Mouse (Mus musculus): Measurements from ENCODE around the gene Pth2. TPM values are rescaled to one million over a fixed set of nuclear protein-coding genes. Genes with fewer than 3 reads are reported as not detected.

Pth2 gene
- total RNA-seq, 2 experiments from 2014 or later: not detected

DNA sequence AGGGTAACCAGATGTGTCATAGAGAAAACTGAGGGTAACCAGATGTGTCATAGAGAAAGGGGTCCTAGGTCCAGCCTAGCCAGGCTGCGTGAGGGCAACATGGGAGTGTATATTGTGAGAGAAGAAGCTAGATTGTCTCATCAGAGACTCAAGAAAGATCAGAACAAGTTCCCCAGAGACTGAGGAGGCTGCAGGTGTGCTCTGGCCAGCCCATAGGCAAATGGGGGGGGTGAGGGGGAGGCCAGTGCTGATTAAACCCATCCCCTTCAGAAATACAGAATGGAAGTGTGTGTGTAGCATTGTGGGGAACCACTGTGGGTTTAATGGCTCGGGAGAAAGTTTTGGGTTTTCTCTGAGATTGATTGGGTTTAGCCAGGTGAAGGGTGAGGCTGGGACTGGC is 40.9 kb downstream of the Pth2 start:
- intact Hi-C loops (cut with DNase I): no loop called here
- no peak for DNase-seq (ENCODE audit: low spot score in 2 of 2)

DNA sequence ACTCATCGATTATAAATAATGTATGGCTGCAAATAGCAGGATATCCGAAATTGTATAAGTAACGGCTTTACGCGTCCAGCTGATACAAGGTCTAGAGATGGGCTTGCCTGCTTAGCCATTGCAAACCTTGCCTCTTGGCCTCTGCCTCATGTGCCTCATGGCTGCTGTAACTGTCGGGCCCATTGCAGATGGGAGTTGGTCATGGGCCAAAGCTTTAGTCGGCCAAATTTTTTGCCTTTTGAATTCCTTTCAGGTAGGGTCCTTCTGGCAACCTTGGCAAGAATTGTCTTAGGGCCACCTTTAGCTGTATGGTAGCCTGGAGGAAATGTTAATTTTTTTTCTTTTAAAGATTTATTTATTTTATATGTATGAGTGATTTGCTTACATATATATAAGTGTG is 44.0 kb downstream of the Pth2 start:
- intact Hi-C loops (cut with DNase I): no loop called here
- DNase-seq (ENCODE audit: low spot score in 2 of 2): no peak

DNA sequence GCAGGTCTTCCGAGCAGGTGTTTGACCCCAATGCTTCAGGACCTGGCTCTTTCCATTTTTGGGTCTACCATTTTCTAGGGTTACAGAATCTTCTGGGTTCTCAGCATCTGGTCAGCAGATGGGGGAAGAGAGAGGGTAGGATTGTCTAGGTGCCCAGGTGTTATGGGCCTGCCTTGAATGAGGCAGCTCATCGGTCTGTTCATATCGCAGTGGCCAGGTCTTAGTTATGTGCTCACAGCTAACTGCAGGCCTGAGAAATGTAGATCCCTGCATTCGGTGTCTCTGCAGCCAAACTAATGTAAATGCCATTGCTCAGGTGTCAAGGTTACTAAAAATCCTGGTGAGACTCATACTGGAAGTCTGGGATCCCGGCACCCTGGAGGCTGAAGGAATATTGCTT is 45.6 kb downstream of the Pth2 start:
- intact Hi-C loops (cut with DNase I): no loop called here
- no peak for DNase-seq (ENCODE audit: low spot score in 2 of 2)

DNA sequence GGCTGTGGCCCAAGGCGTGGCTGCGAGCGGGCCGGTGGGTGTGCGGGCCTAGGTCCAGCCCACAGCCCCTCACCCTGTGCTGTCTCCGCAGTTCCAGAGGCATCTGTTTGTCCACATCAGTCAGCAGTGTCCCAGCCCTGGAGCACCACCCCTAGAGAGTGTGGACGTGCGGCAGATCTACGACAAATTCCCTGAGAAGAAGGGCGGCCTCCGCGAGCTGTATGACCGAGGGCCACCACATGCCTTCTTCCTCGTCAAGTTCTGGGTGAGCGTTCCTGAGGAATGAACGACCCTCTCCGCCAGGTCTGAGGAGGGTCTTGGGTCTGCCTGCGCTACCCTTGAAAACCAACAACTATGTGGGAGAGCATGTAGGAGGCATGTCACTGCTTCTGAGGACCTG is 47.8 kb downstream of the Pth2 start:
- no peak for DNase-seq (ENCODE audit: low spot score in 2 of 2)
- intact Hi-C loops (cut with DNase I): no loop called here

DNA sequence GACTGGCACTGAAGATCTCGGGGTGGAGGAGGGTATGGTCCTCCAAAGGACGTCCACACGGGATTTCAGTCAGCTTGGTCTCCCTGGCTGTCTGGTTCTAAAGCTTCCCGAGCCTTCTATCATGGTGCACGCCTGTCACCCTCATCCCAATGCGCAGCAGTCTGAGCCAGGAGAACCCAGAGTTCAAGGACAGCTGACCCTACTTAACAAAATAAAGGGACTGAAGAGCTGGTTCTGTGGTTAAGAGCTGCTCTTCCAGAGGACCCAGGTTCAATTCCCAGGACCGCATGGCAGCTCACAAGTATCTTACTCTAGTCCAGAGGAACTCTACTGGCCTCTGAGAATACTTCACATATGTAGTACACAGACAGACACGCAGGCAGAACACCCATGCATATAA is 48.3 kb downstream of the Pth2 start:
- intact Hi-C loops (cut with DNase I): no loop called here

DNA sequence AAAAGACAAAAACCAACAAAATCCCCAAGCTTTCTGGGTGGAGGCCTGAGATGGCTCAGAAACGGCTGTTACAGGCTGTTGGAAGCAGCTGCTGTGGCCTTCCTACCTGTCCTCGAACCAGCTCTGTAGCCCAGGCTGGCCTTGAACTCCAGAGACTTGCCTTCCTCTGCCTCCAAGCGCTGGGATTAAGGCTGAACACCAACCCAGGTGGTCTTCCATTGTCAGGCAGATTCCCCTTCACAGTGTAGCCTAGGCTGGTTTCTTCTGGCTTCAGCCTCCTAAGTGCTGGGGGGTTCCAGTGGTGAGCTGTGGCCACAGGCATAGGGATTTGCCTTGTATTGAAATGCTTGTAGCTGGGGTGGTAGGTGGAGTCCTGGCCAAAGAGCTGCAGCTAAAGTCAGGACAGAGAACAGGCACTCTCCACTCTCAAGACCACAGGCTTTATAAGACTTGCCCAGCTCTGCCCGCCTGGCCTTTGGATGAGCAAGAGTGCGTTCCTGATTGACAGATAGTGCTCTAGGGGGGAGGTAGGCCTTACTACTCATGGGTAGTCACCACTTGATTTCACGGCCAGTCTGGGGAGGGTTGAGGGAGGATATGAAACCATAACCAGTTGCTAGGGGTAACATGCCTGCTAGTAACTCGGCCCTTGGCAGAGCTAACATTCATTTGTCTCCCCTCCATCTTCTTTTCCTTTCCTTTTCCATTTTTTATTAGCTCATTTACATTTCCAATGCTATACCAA is 48.8 kb downstream of the Pth2 start:
- intact Hi-C loops (cut with DNase I): no loop called here
- no peak for DNase-seq (ENCODE audit: low spot score in 2 of 2)

More for the DNA sequence above, 48.3 kb downstream of the Pth2 start:
- DNase-seq (ENCODE audit: low spot score in 2 of 2): no peak

DNA sequence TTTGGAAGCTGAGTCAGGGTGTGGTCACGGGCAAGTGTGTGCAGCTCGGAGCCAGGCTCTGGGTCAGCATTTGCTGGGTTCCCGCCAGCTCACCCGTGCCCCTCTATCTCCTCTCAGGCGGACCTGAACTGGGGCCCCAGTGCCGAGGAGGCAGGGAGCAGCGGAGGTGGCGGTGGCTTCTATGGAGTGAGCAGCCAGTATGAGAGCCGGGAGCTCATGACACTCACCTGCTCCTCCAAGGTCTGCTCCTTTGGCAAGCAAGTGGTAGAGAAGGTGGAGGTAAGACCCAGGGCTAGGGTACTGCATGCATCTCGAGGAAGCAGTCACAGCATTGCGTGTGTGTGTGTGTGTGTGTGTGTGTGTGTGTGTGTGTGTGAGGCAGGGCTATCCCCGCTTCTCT is 50.4 kb downstream of the Pth2 start:
- DNase-seq (ENCODE audit: low spot score in 2 of 2): no peak
- intact Hi-C loops (cut with DNase I): no loop called here

Small RNAs within 50 kb of the gene (microRNA-seq; reads per million reads assigned to microRNA genes)
- 1.5 to 6.0 reads per million in 2 experiments for gene Mir7055

Other genes starting within 250 kb of the Pth2 start
- 1 to 10 TPM; 1.6 to 3.6 TPM for gene Tsks, start 237.8 kb upstream of the Pth2 start, total RNA-seq (2021)
- gene Cpt1c, start 206.1 kb upstream of the Pth2 start, total RNA-seq (2021): 10 to 100 TPM; 89.3 to 95.9 TPM
- gene Prmt1, start 194.4 kb upstream of the Pth2 start, total RNA-seq (2021): 100 to 1,000 TPM; 140 to 163 TPM
- gene Irf3, start 183.3 kb upstream of the Pth2 start, total RNA-seq (2021): 10 to 100 TPM; 31.4 to 42.7 TPM
- gene Bcl2l12, start 182.3 kb upstream of the Pth2 start, total RNA-seq (2021): 1 to 10 TPM; 2.7 TPM
- 100 to 1,000 TPM; 161 to 163 TPM for gene Scaf1, start 164.6 kb upstream of the Pth2 start, total RNA-seq (2021)
- 10 to 100 TPM; 12.0 to 13.8 TPM for gene Rras, start 163.0 kb upstream of the Pth2 start, total RNA-seq (2021)
- gene Prr12, start 128.1 kb upstream of the Pth2 start, total RNA-seq (2021): 10 to 100 TPM; 59.1 to 65.5 TPM
- 10 to 100 TPM; 48.5 to 53.0 TPM for gene Nosip, start 118.6 kb upstream of the Pth2 start, total RNA-seq (2021)
- gene Prrg2, start 118.3 kb upstream of the Pth2 start, total RNA-seq (2021): 1 to 10 TPM; 7.3 to 7.6 TPM
- gene Rcn3, start 88.8 kb upstream of the Pth2 start, total RNA-seq (2021): 1 to 10 TPM; 5.3 to 6.0 TPM
- gene Fcgrt, start 77.1 kb upstream of the Pth2 start, total RNA-seq (2021): 10 to 100 TPM; 22.7 to 24.1 TPM
- 100 to 1,000 TPM; 410 to 413 TPM for gene Rps11, start 56.6 kb upstream of the Pth2 start, total RNA-seq (2021)
- gene Rpl13a, start 52.2 kb upstream of the Pth2 start, total RNA-seq (2021): 100 to 1,000 TPM; 630 to 639 TPM
- not detected for gene Gm45713, start 44.8 kb upstream of the Pth2 start, total RNA-seq (2021)
- 1 to 10 TPM; 3.3 to 5.4 TPM for gene Flt3l, start 44.6 kb upstream of the Pth2 start, total RNA-seq (2021)
- 10 to 100 TPM; 45.8 to 49.3 TPM for gene Pih1d1, start 26.7 kb upstream of the Pth2 start, total RNA-seq (2021)
- 10 to 100 TPM; 13.6 to 14.1 TPM for gene Aldh16a1, start 26.4 kb upstream of the Pth2 start, total RNA-seq (2021)
- 1,000 to 10,000 TPM; 1,365 to 1,520 TPM for gene Slc17a7, start 17.0 kb upstream of the Pth2 start, total RNA-seq (2021)
- gene Gfy, start 1.4 kb upstream of the Pth2 start, total RNA-seq (2021): under 1 TPM in 1 of 2 experiments, not detected in 1; 0.18 TPM
- gene Ccdc155, start 23.9 kb downstream of the Pth2 start, total RNA-seq (2021): 1 to 10 TPM; 5.2 to 5.3 TPM
- gene Dkkl1, start 31.2 kb downstream of the Pth2 start, total RNA-seq (2021): 10 to 100 TPM; 25.1 to 29.2 TPM
- gene Tead2, start 34.8 kb downstream of the Pth2 start, total RNA-seq (2021): 1 to 10 TPM; 2.8 to 5.5 TPM
- 1 to 10 TPM; 2.5 to 4.4 TPM for gene Cd37, start 58.1 kb downstream of the Pth2 start, total RNA-seq (2021)
- gene Slc6a16, start 60.1 kb downstream of the Pth2 start, total RNA-seq (2021): 1 to 10 TPM; 1.6 to 1.9 TPM
- gene Slc6a21, start 96.5 kb downstream of the Pth2 start, total RNA-seq (2021): under 1 TPM in 1 of 2 experiments, not detected in 1; 0.23 TPM
- 10 to 100 TPM; 13.2 to 24.9 TPM for gene Trpm4, start 152.8 kb downstream of the Pth2 start, total RNA-seq (2021)
- under 1 TPM; 0.23 to 0.94 TPM for gene Hrc, start 154.3 kb downstream of the Pth2 start, total RNA-seq (2021)
- gene Ppfia3, start 186.0 kb downstream of the Pth2 start, total RNA-seq (2021): 100 to 1,000 TPM; 151 to 152 TPM
- gene Lin7b, start 189.6 kb downstream of the Pth2 start, total RNA-seq (2021): 100 to 1,000 TPM; 170 to 176 TPM
- gene Snrnp70, start 214.7 kb downstream of the Pth2 start, total RNA-seq (2021): 100 to 1,000 TPM; 341 to 386 TPM
- gene Kcna7, start 224.7 kb downstream of the Pth2 start, total RNA-seq (2021): not detected
- under 1 TPM in 1 of 2 experiments, not detected in 1; 0.16 TPM for gene Ntf5, start 232.7 kb downstream of the Pth2 start, total RNA-seq (2021)
- gene Lhb, start 239.8 kb downstream of the Pth2 start, total RNA-seq (2021): not detected